In genomic region chr14:54864313-54865036, GRCm38 (mm10) we compare ENCODE assay signal across 8 mouse cellular contexts. TPM values are rescaled to one million over a fixed set of nuclear protein-coding genes. Genes with fewer than 3 reads are reported as not detected.
DNase-seq lines count a peak whose midpoint lies in the region; ATAC-seq and TF ChIP-seq lines count a peak whose summit lies in the region.

No protein-coding gene starts in this region.

- no peaks in the 10 kb centered on the region for H3K27me3 ChIP-seq in liver, postnatal 0 days (ENCODE audit: insufficient read depth, low read length)
- H3K27me3 ChIP-seq in stomach, postnatal 0 days (ENCODE audit: control insufficient read depth, insufficient read depth, low read length), result no peaks in the 10 kb centered on the region

- peak overlapping the region; percentile 66 for H3K9ac ChIP-seq in ES-E14 (ENCODE audit: insufficient read depth, low read depth, low read length, poor library complexity, severe bottlenecking)
- peak overlapping the region; percentile 92 for H3K9ac ChIP-seq in liver, postnatal 0 days (replicated peaks)
- H3K9ac ChIP-seq in stomach, postnatal 0 days (ENCODE audit: low read length), result peak overlapping the region; percentile 58

- peak overlapping the region; percentile 73 for H3K4me3 ChIP-seq in gastrocnemius, adult 2 months
- H3K4me3 ChIP-seq in ES-E14 (ENCODE audit: insufficient read depth in 1 of 2, low read depth in 1 of 2, low read length in 2 of 2, poor library complexity in 1 of 2, severe bottlenecking in 1 of 2), result peak overlapping the region; percentile 88 to 94
- peak overlapping the region; percentile 95 for H3K4me3 ChIP-seq in liver, postnatal 0 days (ENCODE audit: low read depth, low read length)
- H3K4me3 ChIP-seq in stomach, postnatal 0 days (ENCODE audit: low read depth, low read length), result peak overlapping the region; percentile 97

- no peak for TF ChIP-seq EP300 in liver, postnatal 0 days (IDR thresholded peaks at IDR 0.05; ENCODE audit: low read depth)
- TF ChIP-seq EP300 in stomach, postnatal 0 days (optimal IDR thresholded peaks at IDR 0.05), result no peak

- 0 out of 4 replicates have a peak, but pooled peaks cover 0 to 2% of the 10 kb centered on the region in 2 experiments for H3K4me1 ChIP-seq in ES-E14 (ENCODE audit: control insufficient read depth in 2 of 2, insufficient read depth in 2 of 2, low read length in 2 of 2, poor library complexity in 1 of 2)
- H3K4me1 ChIP-seq in liver, postnatal 0 days (ENCODE audit: insufficient read depth), result peaks cover 10% of the 10 kb centered on the region; the same call in 1 of the 2 replicates
- H3K4me1 ChIP-seq in stomach, postnatal 0 days (replicated peaks; ENCODE audit: control insufficient read depth, insufficient read depth), result no peaks in the 10 kb centered on the region

- 12% methylated on average over 21 of the region's 21 CpGs for WGBS in liver, postnatal 0 days (ENCODE audit: insufficient replicate concordance)
- 16% methylated on average over 21 of the region's 21 CpGs for WGBS in stomach, postnatal 0 days

- peak overlapping the region; percentile 96 for H3K4me2 ChIP-seq in liver, postnatal 0 days (ENCODE audit: low read depth, low read length)
- peak overlapping the region; percentile 88 for H3K4me2 ChIP-seq in stomach, postnatal 0 days (replicated peaks; ENCODE audit: low read depth)

- ATAC-seq in granulocyte monocyte progenitor cell, adult 5-6 weeks (replicated peaks; ENCODE audit: poor library complexity, severe bottlenecking), result peak; percentile 38
- peak; percentile 9; the same call in 1 of the 2 replicates for ATAC-seq in liver, postnatal 0 days
- 0 out of 2 replicates have a peak, but pooled peaks have one; percentile 3 for ATAC-seq in stomach, postnatal 0 days (ENCODE audit: low FRiP score, low TSS enrichment)

- TF ChIP-seq CTCF in gastrocnemius, adult 2 months (IDR thresholded peaks at IDR 0.05), result no peak
- no peak for TF ChIP-seq CTCF in liver, postnatal 0 days (IDR thresholded peaks at IDR 0.05; ENCODE audit: low read depth)
- no peak for TF ChIP-seq CTCF in stomach, postnatal 0 days (IDR thresholded peaks at IDR 0.05; ENCODE audit: low read depth)

- no peaks in the 10 kb centered on the region for H3K9me3 ChIP-seq in ES-E14 (ENCODE audit: control insufficient read depth, insufficient read depth, low read depth, low read length)
- H3K9me3 ChIP-seq in liver, postnatal 0 days (ENCODE audit: low read length), result no peaks in the 10 kb centered on the region
- H3K9me3 ChIP-seq in stomach, postnatal 0 days (ENCODE audit: control insufficient read depth, low read length), result no peaks in the 10 kb centered on the region

- H3K36me3 ChIP-seq in ES-E14 (ENCODE audit: control insufficient read depth, insufficient read depth, low read length, poor library complexity, severe bottlenecking), result no peaks in the 10 kb centered on the region
- H3K36me3 ChIP-seq in liver, postnatal 0 days (replicated peaks; ENCODE audit: insufficient read depth, low read length), result no peaks in the 10 kb centered on the region
- H3K36me3 ChIP-seq in stomach, postnatal 0 days (ENCODE audit: control insufficient read depth, insufficient read depth, low read length), result no peaks in the 10 kb centered on the region

- in situ Hi-C loops in ES-E14 (cut with MboI; ENCODE audit: low sequenced_read_pairs in 2 of 2, unreplicated experiment in 2 of 2), result no loop called here

- intact Hi-C loops in gastrocnemius, adult 2 months (cut with DNase I), result no loop called here

- no peak for DNase-seq in gastrocnemius, adult 2 months
- no peak for DNase-seq in gastrocnemius, postnatal 10 days
- no peak for DNase-seq in ES-E14 (ENCODE audit: low read depth, low spot score)
- DNase-seq in liver, postnatal 0 days, result no peak
- DNase-seq in stomach, postnatal 0 days (ENCODE audit: low spot score), result no peak
- no peak for DNase-seq in gastrocnemius, adult 8-10 months (ENCODE audit: low spot score in 2 of 2)
- DNase-seq in layer of hippocampus, adult 9-11 months, result no peak

- H3K27ac ChIP-seq in gastrocnemius, adult 2 months, result peak overlapping the region; percentile 94
- H3K27ac ChIP-seq in ES-E14 (ENCODE audit: insufficient read depth, low read depth, low read length, poor library complexity, severe bottlenecking), result no peak overlapping the region
- H3K27ac ChIP-seq in liver, postnatal 0 days (ENCODE audit: low read depth), result peak overlapping the region; percentile 67
- peak overlapping the region; percentile 86 for H3K27ac ChIP-seq in stomach, postnatal 0 days (replicated peaks)

TF ChIP-seq in ES-E14, 5 proteins besides CTCF, POLR2A, EP300 and RAD21:
- TF ChIP-seq HCFC1 (IDR thresholded peaks at IDR 0.05; ENCODE audit: borderline replicate concordance, insufficient read depth, low read length) (no peak), ZNF384 (IDR thresholded peaks at IDR 0.05; ENCODE audit: low read depth, low read length) (no peak), ZC3H11A (IDR thresholded peaks at IDR 0.05; ENCODE audit: borderline replicate concordance, low read depth, low read length) (no peak), MAFK (IDR thresholded peaks at IDR 0.05; ENCODE audit: insufficient read depth, low read depth, low read length) (no peak), CHD2 (IDR thresholded peaks at IDR 0.05; ENCODE audit: low read depth, low read length) (no peak)

RNA-seq across cellular contexts. Expression of gene Homez, which starts 6.3 kb away (rescaled TPM):
- total RNA-seq in gastrocnemius, adult 2 months (2021), result 1 to 10 TPM; 3.0 to 5.2 TPM
- 1 to 10 TPM; 6.8 to 8.4 TPM for total RNA-seq in gastrocnemius, postnatal 10 days (2021)
- total RNA-seq in ES-E14 (2012; rRNA removed), result 2.5 and 3.9 TPM in 2 replicates
- 14.3 and 19.1 TPM in 2 replicates for total RNA-seq in granulocyte monocyte progenitor cell, adult 5-6 weeks (2014; fragmentation: Nextera tagmentation)
- total RNA-seq in granulocyte monocyte progenitor cell, adult 5-6 weeks (2017), result 8.4 and 8.7 TPM in 2 replicates
- polyA plus RNA-seq in liver, postnatal 0 days (2015; fragmentation: Nextera tagmentation; extraction: Ambion mirVana), result 3.9 and 4.0 TPM in 2 replicates
- polyA plus RNA-seq in stomach, postnatal 0 days (2015; fragmentation: Nextera tagmentation; extraction: Ambion mirVana), result 4.5 and 5.0 TPM in 2 replicates
- 1 to 10 TPM; 3.3 to 7.6 (median 5.2) TPM for total RNA-seq in gastrocnemius, adult 8-10 months (2022)

RNA-seq across cellular contexts. Expression of gene Ppp1r3e, which starts 12.9 kb away (rescaled TPM):
- 1 to 10 TPM; 2.6 to 3.5 TPM for total RNA-seq in gastrocnemius, adult 2 months (2021)
- 1 to 10 TPM; 4.2 to 6.8 TPM for total RNA-seq in gastrocnemius, postnatal 10 days (2021)
- 0.62 and 0.74 TPM in 2 replicates for total RNA-seq in ES-E14 (2012; rRNA removed)
- 12.2 and 21.1 TPM in 2 replicates for total RNA-seq in granulocyte monocyte progenitor cell, adult 5-6 weeks (2014; fragmentation: Nextera tagmentation)
- 2.5 and 2.9 TPM in 2 replicates for total RNA-seq in granulocyte monocyte progenitor cell, adult 5-6 weeks (2017)
- polyA plus RNA-seq in liver, postnatal 0 days (2015; fragmentation: Nextera tagmentation; extraction: Ambion mirVana), result 0.85 and 0.99 TPM in 2 replicates
- polyA plus RNA-seq in stomach, postnatal 0 days (2015; fragmentation: Nextera tagmentation; extraction: Ambion mirVana), result 1.7 and 2.2 TPM in 2 replicates
- total RNA-seq in gastrocnemius, adult 8-10 months (2022), result 1 to 10 TPM; 3.6 to 5.3 (median 4.0) TPM

RNA-seq across cellular contexts. Expression of gene Bcl2l2, which starts 18.7 kb away (rescaled TPM):
- 10 to 100 TPM; 23.1 to 26.8 TPM for total RNA-seq in gastrocnemius, adult 2 months (2021)
- total RNA-seq in gastrocnemius, postnatal 10 days (2021), result 10 to 100 TPM; 28.2 to 29.3 TPM
- total RNA-seq in ES-E14 (2012; rRNA removed), result 7.7 and 9.4 TPM in 2 replicates
- total RNA-seq in granulocyte monocyte progenitor cell, adult 5-6 weeks (2014; fragmentation: Nextera tagmentation), result 9.4 and 13.5 TPM in 2 replicates
- total RNA-seq in granulocyte monocyte progenitor cell, adult 5-6 weeks (2017), result 9.9 and 10.9 TPM in 2 replicates
- polyA plus RNA-seq in liver, postnatal 0 days (2015; fragmentation: Nextera tagmentation; extraction: Ambion mirVana), result 1.1 and 1.4 TPM in 2 replicates
- polyA plus RNA-seq in stomach, postnatal 0 days (2015; fragmentation: Nextera tagmentation; extraction: Ambion mirVana), result 4.3 and 4.7 TPM in 2 replicates
- total RNA-seq in gastrocnemius, adult 8-10 months (2022), result 10 to 100 TPM; 23.8 to 31.4 (median 26.8) TPM

RNA-seq across cellular contexts. Expression of gene Gm20521, which starts 18.8 kb away (rescaled TPM):
- 1 to 10 TPM in 1 of 2 experiments, under 1 TPM in 1; 0.56 to 4.4 TPM for total RNA-seq in gastrocnemius, adult 2 months (2021)
- total RNA-seq in gastrocnemius, postnatal 10 days (2021), result 1 to 10 TPM in 1 of 2 experiments, under 1 TPM in 1; 0.94 to 5.0 TPM
- 0.71 and 0.79 TPM in 2 replicates for total RNA-seq in ES-E14 (2012; rRNA removed)
- not detected in 2 replicates for total RNA-seq in granulocyte monocyte progenitor cell, adult 5-6 weeks (2014; fragmentation: Nextera tagmentation)
- total RNA-seq in granulocyte monocyte progenitor cell, adult 5-6 weeks (2017), result not detected in 2 replicates
- 0.11 and 0.19 TPM in 2 replicates for polyA plus RNA-seq in liver, postnatal 0 days (2015; fragmentation: Nextera tagmentation; extraction: Ambion mirVana)
- 1.2 TPM in 2 replicates for polyA plus RNA-seq in stomach, postnatal 0 days (2015; fragmentation: Nextera tagmentation; extraction: Ambion mirVana)
- total RNA-seq in gastrocnemius, adult 8-10 months (2022), result 1 to 10 TPM in 3 of 4 experiments, under 1 TPM in 1; 0.83 to 7.4 (median 3.1) TPM

RNA-seq across cellular contexts. Expression of gene Pabpn1, which starts 27.8 kb away (rescaled TPM):
- total RNA-seq in gastrocnemius, adult 2 months (2021), result 10 to 100 TPM; 52.5 to 63.3 TPM
- 10 to 100 TPM; 80.2 to 99.9 TPM for total RNA-seq in gastrocnemius, postnatal 10 days (2021)
- 76.8 and 117 TPM in 2 replicates for total RNA-seq in ES-E14 (2012; rRNA removed)
- total RNA-seq in granulocyte monocyte progenitor cell, adult 5-6 weeks (2014; fragmentation: Nextera tagmentation), result 181 and 215 TPM in 2 replicates
- 286 and 319 TPM in 2 replicates for total RNA-seq in granulocyte monocyte progenitor cell, adult 5-6 weeks (2017)
- polyA plus RNA-seq in liver, postnatal 0 days (2015; fragmentation: Nextera tagmentation; extraction: Ambion mirVana), result 38.2 and 46.6 TPM in 2 replicates
- polyA plus RNA-seq in stomach, postnatal 0 days (2015; fragmentation: Nextera tagmentation; extraction: Ambion mirVana), result 46.4 and 56.2 TPM in 2 replicates
- 10 to 100 TPM; 44.2 to 55.9 (median 50.0) TPM for total RNA-seq in gastrocnemius, adult 8-10 months (2022)
